Mouse (Mus musculus) bone marrow macrophage, adult 2 months (primary cell): ENCODE measurements around the gene Ssxb9.
"Not testable (repeated sequence)": the region's sequence is repeated elsewhere in the genome, so short reads cannot be mapped to it uniquely, and the experiment has no call there.

Source experiments
- CTCF ChIP-seq: IDR thresholded peaks from 2 replicates; pipeline ENCODE4 v1.5.1; 2012; ENCODE audit warnings: low read depth, mild to moderate bottlenecking, low read length, moderate library complexity
- POLR2A ChIP-seq: IDR thresholded peaks from 2 replicates; pipeline ENCODE4 v1.6.1; 2012; ENCODE audit warnings: mild to moderate bottlenecking, low read depth, low read length, borderline replicate concordance

DNA sequence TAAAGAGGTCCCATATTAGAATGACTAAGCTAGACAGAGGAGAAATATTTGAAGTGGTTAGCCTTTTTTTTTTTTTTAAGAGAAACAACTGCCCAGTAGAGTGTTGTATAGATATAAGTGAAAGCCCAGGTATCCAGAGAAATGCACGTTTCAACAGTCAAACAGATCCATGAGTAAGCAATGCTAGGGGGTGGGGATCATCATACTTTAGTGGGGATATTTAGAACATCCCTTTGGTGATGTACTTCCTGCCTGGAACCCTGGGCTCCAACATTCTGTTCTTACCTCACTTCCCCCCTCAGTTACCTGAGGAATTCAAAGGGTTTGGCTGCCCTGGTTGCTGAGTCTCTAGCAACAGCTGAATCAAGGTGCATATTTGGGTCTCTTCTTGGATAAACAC lies 46.2 kb downstream of the Ssxb9 start, which contains the start of gene Ssxb1:
- not testable (repeated sequence) for TF ChIP-seq POLR2A, CTCF
